Mouse (Mus musculus): ENCODE measurements at regions not wholly inside any gene's neighbourhood (a gene's known extent, or its start where the extent isn't known, plus 50 kb on each side); places are given as distances from the start of the nearest gene placed in this dataset.

- WGBS: 81% methylated on average over 17 of the region's 17 CpGs
- Histone ChIP-seq H3K4me3 (no peak overlapping the region), H3K36me3 (no peaks in the 10 kb centered on the region), H3K9me3 (replicated peaks) (no peaks in the 10 kb centered on the region), H3K4me1 (replicated peaks) (no peaks in the 10 kb centered on the region), H3K9ac (no peak overlapping the region), H3K27me3 (replicated peaks) (no peaks in the 10 kb centered on the region), H3K27ac (ENCODE audit: poor library complexity, severe bottlenecking) (no peak overlapping the region), H3K4me2 (no peak overlapping the region)
- ATAC-seq (ENCODE audit: insufficient number of reproducible peaks, low FRiP score): no peak
Observed at GRCm38 (mm10) chr4:152779526-152779925, 301.9 kb upstream of the Kcnab2 start.

GRCm38 (mm10) chr4:152775801-152776200 lies 298.1 kb upstream of the Kcnab2 start:
- Histone ChIP-seq H3K27ac (ENCODE audit: poor library complexity, severe bottlenecking) (no peak overlapping the region), H3K27me3 (replicated peaks) (no peaks in the 10 kb centered on the region)
- WGBS: 66% methylated on average over 6 of the region's 6 CpGs

GRCm38 (mm10) chr4:152771386-152771785 lies 293.7 kb upstream of the Kcnab2 start:
- peaks cover 13% of the 10 kb centered on the region for H3K9me3 ChIP-seq (replicated peaks)
- H3K4me1 ChIP-seq (replicated peaks): no peaks in the 10 kb centered on the region
- H3K4me3 ChIP-seq: no peak overlapping the region
- no peak overlapping the region for H3K9ac ChIP-seq
- no peak overlapping the region for H3K27ac ChIP-seq (ENCODE audit: poor library complexity, severe bottlenecking)
- WGBS: 68% methylated on average over 7 of the region's 7 CpGs
- no peak for ATAC-seq (ENCODE audit: insufficient number of reproducible peaks, low FRiP score)
- H3K36me3 ChIP-seq: no peaks in the 10 kb centered on the region
- no peak overlapping the region for H3K4me2 ChIP-seq
- no peaks in the 10 kb centered on the region for H3K27me3 ChIP-seq (replicated peaks)

More at GRCm38 (mm10) chr4:152775801-152776200, 298.1 kb upstream of the Kcnab2 start:
- Histone ChIP-seq H3K9ac (no peak overlapping the region), H3K36me3 (no peaks in the 10 kb centered on the region), H3K9me3 (replicated peaks) (peaks cover 3% of the 10 kb centered on the region), H3K4me1 (replicated peaks) (no peaks in the 10 kb centered on the region), H3K4me3 (no peak overlapping the region), H3K4me2 (no peak overlapping the region)
- no peak for ATAC-seq (ENCODE audit: insufficient number of reproducible peaks, low FRiP score)

- no peaks in the 10 kb centered on the region for H3K4me1 ChIP-seq (replicated peaks)
- no peaks in the 10 kb centered on the region for H3K36me3 ChIP-seq
- no peak overlapping the region for H3K4me2 ChIP-seq
- H3K27ac ChIP-seq (ENCODE audit: poor library complexity, severe bottlenecking): no peak overlapping the region
- H3K9ac ChIP-seq: no peak overlapping the region
- ATAC-seq (ENCODE audit: insufficient number of reproducible peaks, low FRiP score): no peak
- WGBS: 78% methylated on average over 5 of the region's 5 CpGs
- H3K9me3 ChIP-seq (replicated peaks): peaks cover 21% of the 10 kb centered on the region
- H3K27me3 ChIP-seq (replicated peaks): no peaks in the 10 kb centered on the region
- H3K4me3 ChIP-seq: no peak overlapping the region
Observed at GRCm38 (mm10) chr4:152767372-152767771, 289.7 kb upstream of the Kcnab2 start.

GRCm38 (mm10) chr4:152763116-152763515 lies 285.4 kb upstream of the Kcnab2 start:
- H3K27ac ChIP-seq (ENCODE audit: poor library complexity, severe bottlenecking): no peak overlapping the region
- H3K4me3 ChIP-seq: no peak overlapping the region
- ATAC-seq (ENCODE audit: insufficient number of reproducible peaks, low FRiP score): no peak
- H3K36me3 ChIP-seq: no peaks in the 10 kb centered on the region
- peaks cover 15% of the 10 kb centered on the region for H3K9me3 ChIP-seq (replicated peaks)
- H3K9ac ChIP-seq: no peak overlapping the region
- WGBS: 43% methylated on average over 6 of the region's 6 CpGs
- no peak overlapping the region for H3K4me2 ChIP-seq
- no peaks in the 10 kb centered on the region for H3K27me3 ChIP-seq (replicated peaks)
- H3K4me1 ChIP-seq (replicated peaks): no peaks in the 10 kb centered on the region

- no peaks in the 10 kb centered on the region for H3K4me1 ChIP-seq (replicated peaks)
- H3K27me3 ChIP-seq (replicated peaks): no peaks in the 10 kb centered on the region
- H3K9ac ChIP-seq: no peak overlapping the region
Observed at GRCm38 (mm10) chr4:152762576-152762975, 284.9 kb upstream of the Kcnab2 start.

GRCm38 (mm10) chr4:152757191-152757590 lies 279.5 kb upstream of the Kcnab2 start:
- no peak overlapping the region for H3K27ac ChIP-seq (ENCODE audit: poor library complexity, severe bottlenecking)
- ATAC-seq (ENCODE audit: insufficient number of reproducible peaks, low FRiP score): no peak

More at GRCm38 (mm10) chr4:152762576-152762975, 284.9 kb upstream of the Kcnab2 start:
- Histone ChIP-seq H3K36me3 (no peaks in the 10 kb centered on the region), H3K4me3 (no peak overlapping the region), H3K4me2 (no peak overlapping the region), H3K9me3 (replicated peaks) (peaks cover 15% of the 10 kb centered on the region), H3K27ac (ENCODE audit: poor library complexity, severe bottlenecking) (no peak overlapping the region)
- 92% methylated on average over 4 of the region's 4 CpGs for WGBS
- no peak for ATAC-seq (ENCODE audit: insufficient number of reproducible peaks, low FRiP score)

GRCm38 (mm10) chr4:152756535-152756934 lies 278.9 kb upstream of the Kcnab2 start:
- Histone ChIP-seq H3K27ac (ENCODE audit: poor library complexity, severe bottlenecking) (no peak overlapping the region), H3K36me3 (no peaks in the 10 kb centered on the region), H3K4me2 (no peak overlapping the region), H3K9ac (no peak overlapping the region), H3K9me3 (replicated peaks) (peaks cover 7% of the 10 kb centered on the region), H3K4me1 (replicated peaks) (no peaks in the 10 kb centered on the region), H3K4me3 (no peak overlapping the region), H3K27me3 (replicated peaks) (no peaks in the 10 kb centered on the region)
- no peak for ATAC-seq (ENCODE audit: insufficient number of reproducible peaks, low FRiP score)
- WGBS: 84% methylated on average over 10 of the region's 10 CpGs

More at GRCm38 (mm10) chr4:152757191-152757590, 279.5 kb upstream of the Kcnab2 start:
- Histone ChIP-seq H3K4me2 (no peak overlapping the region), H3K27me3 (replicated peaks) (no peaks in the 10 kb centered on the region), H3K4me3 (no peak overlapping the region), H3K4me1 (replicated peaks) (no peaks in the 10 kb centered on the region), H3K36me3 (no peaks in the 10 kb centered on the region), H3K9me3 (replicated peaks) (peaks cover 3% of the 10 kb centered on the region), H3K9ac (no peak overlapping the region)
- WGBS: 83% methylated on average over 5 of the region's 5 CpGs

- Histone ChIP-seq H3K4me1 (replicated peaks) (no peaks in the 10 kb centered on the region), H3K9me3 (replicated peaks) (peaks cover 7% of the 10 kb centered on the region), H3K27me3 (replicated peaks) (no peaks in the 10 kb centered on the region), H3K4me3 (no peak overlapping the region), H3K27ac (ENCODE audit: poor library complexity, severe bottlenecking) (no peak overlapping the region), H3K36me3 (no peaks in the 10 kb centered on the region), H3K4me2 (no peak overlapping the region), H3K9ac (no peak overlapping the region)
- WGBS: 74% methylated on average over 8 of the region's 8 CpGs
- no peak for ATAC-seq (ENCODE audit: insufficient number of reproducible peaks, low FRiP score)
Observed at GRCm38 (mm10) chr4:152755756-152756155, 278.1 kb upstream of the Kcnab2 start.

- H3K36me3 ChIP-seq: no peaks in the 10 kb centered on the region
- WGBS: 52% methylated on average over 11 of the region's 11 CpGs
- no peak overlapping the region for H3K4me2 ChIP-seq
- ATAC-seq (ENCODE audit: insufficient number of reproducible peaks, low FRiP score): no peak
- H3K4me1 ChIP-seq (replicated peaks): no peaks in the 10 kb centered on the region
- H3K9ac ChIP-seq: no peak overlapping the region
- H3K27me3 ChIP-seq (replicated peaks): 0 out of 2 replicates have a peak, but pooled peaks cover 6% of the 10 kb centered on the region
- H3K4me3 ChIP-seq: no peak overlapping the region
- H3K9me3 ChIP-seq (replicated peaks): 0 out of 2 replicates have a peak, but pooled peaks cover 2% of the 10 kb centered on the region
- H3K27ac ChIP-seq (ENCODE audit: poor library complexity, severe bottlenecking): no peak overlapping the region
Observed at GRCm38 (mm10) chr4:152744366-152744765, 266.7 kb upstream of the Kcnab2 start.

GRCm38 (mm10) chr4:152733017-152733416 lies 255.3 kb upstream of the Kcnab2 start:
- WGBS: 58% methylated on average over 2 of the region's 2 CpGs
- H3K4me1 ChIP-seq (replicated peaks): no peaks in the 10 kb centered on the region
- H3K27me3 ChIP-seq (replicated peaks): no peaks in the 10 kb centered on the region
- no peak for ATAC-seq (ENCODE audit: insufficient number of reproducible peaks, low FRiP score)
- H3K4me3 ChIP-seq: no peak overlapping the region
- no peak overlapping the region for H3K9ac ChIP-seq
- H3K36me3 ChIP-seq: no peaks in the 10 kb centered on the region
- H3K27ac ChIP-seq (ENCODE audit: poor library complexity, severe bottlenecking): no peak overlapping the region
- 0 out of 2 replicates have a peak, but pooled peaks cover 4% of the 10 kb centered on the region for H3K9me3 ChIP-seq (replicated peaks)
- H3K4me2 ChIP-seq: no peak overlapping the region

- Histone ChIP-seq H3K27ac (ENCODE audit: poor library complexity, severe bottlenecking) (no peak overlapping the region), H3K9me3 (replicated peaks) (0 out of 2 replicates have a peak, but pooled peaks cover 4% of the 10 kb centered on the region), H3K4me2 (no peak overlapping the region), H3K27me3 (replicated peaks) (no peaks in the 10 kb centered on the region), H3K4me3 (no peak overlapping the region), H3K36me3 (no peaks in the 10 kb centered on the region), H3K9ac (no peak overlapping the region), H3K4me1 (replicated peaks) (no peaks in the 10 kb centered on the region)
- ATAC-seq (ENCODE audit: insufficient number of reproducible peaks, low FRiP score): no peak
- 73% methylated on average over 10 of the region's 10 CpGs for WGBS
Observed at GRCm38 (mm10) chr4:152731988-152732387, 254.3 kb upstream of the Kcnab2 start.
